Mouse (Mus musculus): ENCODE measurements at regions not wholly inside any gene's neighbourhood (a gene's known extent, or its start where the extent isn't known, plus 50 kb on each side); places are given as distances from the start of the nearest gene placed in this dataset.

DNA sequence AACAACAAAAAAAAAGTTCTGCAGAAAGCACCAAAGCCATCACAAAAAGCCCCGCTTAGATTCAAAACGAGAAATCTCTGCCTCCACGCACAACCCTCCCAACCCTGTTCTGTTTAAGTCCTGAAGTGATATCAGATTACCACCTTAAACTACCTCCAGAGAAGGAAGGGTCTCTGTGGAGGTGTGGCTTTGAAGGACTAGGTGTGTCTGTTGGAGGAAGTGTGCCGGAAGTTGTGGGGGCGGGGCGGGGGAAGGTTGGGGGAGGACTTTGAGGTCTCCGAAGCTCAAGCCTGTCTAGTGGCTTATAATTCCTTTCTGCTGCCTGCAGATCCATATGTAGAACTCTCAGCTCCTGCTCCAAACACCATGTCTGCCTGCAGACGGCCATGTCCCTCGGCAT is 173.6 kb downstream of the Mreg start:
- Histone ChIP-seq H3K36me3 (no peaks in the 10 kb centered on the region), H3K4me3 (no peak overlapping the region), H3K27ac (peak overlapping the region; percentile 17; the same call in 1 of the 2 replicates), H3K4me2 (replicated peaks) (peak overlapping the region; percentile 25; the same call in 1 of the 2 replicates), H3K9ac (no peak overlapping the region), H3K27me3 (no peaks in the 10 kb centered on the region), H3K9me3 (no peaks in the 10 kb centered on the region), H3K4me1 (peaks cover 7% of the 10 kb centered on the region; the same call in 1 of the 2 replicates)
- WGBS: 41% methylated on average over 9 of the region's 9 CpGs
- ATAC-seq (ENCODE audit: insufficient number of reproducible peaks, insufficient read depth, low FRiP score, low TSS enrichment): no peak

GRCm38 (mm10) chr1:72036600-72036999 is 175.5 kb downstream of the Mreg start:
- H3K9ac ChIP-seq: no peak overlapping the region
- peaks cover 7% of the 10 kb centered on the region; the same call in 1 of the 2 replicates for H3K4me1 ChIP-seq
- no peaks in the 10 kb centered on the region for H3K36me3 ChIP-seq
- no peaks in the 10 kb centered on the region for H3K9me3 ChIP-seq
- 57% methylated on average over 5 of the region's 5 CpGs for WGBS
- H3K27me3 ChIP-seq: no peaks in the 10 kb centered on the region
- no peak overlapping the region for H3K4me2 ChIP-seq (replicated peaks)
- H3K4me3 ChIP-seq: no peak overlapping the region
- H3K27ac ChIP-seq: no peak overlapping the region
- no peak for ATAC-seq (ENCODE audit: insufficient number of reproducible peaks, insufficient read depth, low FRiP score, low TSS enrichment)

- H3K9ac ChIP-seq: no peak overlapping the region
- peaks cover 7% of the 10 kb centered on the region; the same call in 1 of the 2 replicates for H3K4me1 ChIP-seq
- H3K4me2 ChIP-seq (replicated peaks): no peak overlapping the region
- H3K27me3 ChIP-seq: no peaks in the 10 kb centered on the region
- no peak overlapping the region for H3K27ac ChIP-seq
- 82% methylated on average over 5 of the region's 5 CpGs for WGBS
- H3K9me3 ChIP-seq: no peaks in the 10 kb centered on the region
- no peaks in the 10 kb centered on the region for H3K36me3 ChIP-seq
- no peak for ATAC-seq (ENCODE audit: insufficient number of reproducible peaks, insufficient read depth, low FRiP score, low TSS enrichment)
- H3K4me3 ChIP-seq: no peak overlapping the region
Measured at GRCm38 (mm10) chr1:72036141-72036540, 176.0 kb downstream of the Mreg start.

GRCm38 (mm10) chr1:72033941-72034340 is 178.2 kb downstream of the Mreg start:
- WGBS: 74% methylated on average over 2 of the region's 2 CpGs
- H3K9ac ChIP-seq: no peak overlapping the region
- H3K9me3 ChIP-seq: no peaks in the 10 kb centered on the region
- no peak overlapping the region for H3K27ac ChIP-seq
- H3K36me3 ChIP-seq: no peaks in the 10 kb centered on the region
- no peak overlapping the region for H3K4me3 ChIP-seq
- no peak overlapping the region for H3K4me2 ChIP-seq (replicated peaks)
- no peak for ATAC-seq (ENCODE audit: insufficient number of reproducible peaks, insufficient read depth, low FRiP score, low TSS enrichment)
- H3K27me3 ChIP-seq: no peaks in the 10 kb centered on the region
- peaks cover 7% of the 10 kb centered on the region; the same call in 1 of the 2 replicates for H3K4me1 ChIP-seq

- WGBS: 81% methylated on average over 4 of the region's 4 CpGs
- ATAC-seq (ENCODE audit: insufficient number of reproducible peaks, insufficient read depth, low FRiP score, low TSS enrichment): no peak
Measured at GRCm38 (mm10) chr1:72032214-72032613, 179.9 kb downstream of the Mreg start.

DNA sequence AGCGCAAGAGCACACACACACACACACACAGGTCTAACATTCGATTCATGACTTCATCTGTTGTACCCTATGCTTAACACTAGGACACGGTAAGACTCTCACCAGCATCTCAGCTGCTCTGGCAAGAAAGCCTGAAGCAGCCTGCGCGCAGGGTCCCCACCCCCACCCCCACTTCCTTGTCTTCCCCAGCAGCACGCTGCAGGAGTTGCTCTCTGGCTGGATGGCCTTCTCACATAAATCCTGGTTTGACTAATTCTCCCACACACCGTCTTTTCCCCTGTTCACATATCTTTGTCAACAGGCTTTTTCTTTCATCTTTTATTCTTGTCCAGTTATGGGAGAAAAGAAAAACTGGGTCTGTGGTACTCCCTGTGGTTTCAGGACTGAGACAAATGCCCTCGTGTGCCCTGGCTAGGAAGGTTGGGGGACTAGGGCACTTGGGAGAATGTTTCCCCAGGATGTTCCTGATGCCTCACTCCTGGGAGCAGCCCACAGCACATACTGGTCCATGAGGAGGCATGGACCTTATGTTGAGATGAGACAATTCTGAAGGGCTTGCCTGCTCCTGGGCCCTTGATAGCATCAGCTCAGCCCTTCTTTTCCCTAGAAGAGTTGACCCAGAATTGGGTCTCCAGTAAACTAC is 181.2 kb downstream of the Mreg start:
- no peak for ATAC-seq (ENCODE audit: insufficient number of reproducible peaks, insufficient read depth, low FRiP score, low TSS enrichment)
- 65% methylated on average over 8 of the region's 8 CpGs for WGBS

More at GRCm38 (mm10) chr1:72032214-72032613, 179.9 kb downstream of the Mreg start:
- Histone ChIP-seq H3K9me3 (no peaks in the 10 kb centered on the region), H3K4me2 (replicated peaks) (no peak overlapping the region), H3K27ac (no peak overlapping the region), H3K4me3 (no peak overlapping the region), H3K9ac (no peak overlapping the region), H3K36me3 (no peaks in the 10 kb centered on the region), H3K4me1 (peaks cover 3% of the 10 kb centered on the region; the same call in 1 of the 2 replicates), H3K27me3 (no peaks in the 10 kb centered on the region)

DNA sequence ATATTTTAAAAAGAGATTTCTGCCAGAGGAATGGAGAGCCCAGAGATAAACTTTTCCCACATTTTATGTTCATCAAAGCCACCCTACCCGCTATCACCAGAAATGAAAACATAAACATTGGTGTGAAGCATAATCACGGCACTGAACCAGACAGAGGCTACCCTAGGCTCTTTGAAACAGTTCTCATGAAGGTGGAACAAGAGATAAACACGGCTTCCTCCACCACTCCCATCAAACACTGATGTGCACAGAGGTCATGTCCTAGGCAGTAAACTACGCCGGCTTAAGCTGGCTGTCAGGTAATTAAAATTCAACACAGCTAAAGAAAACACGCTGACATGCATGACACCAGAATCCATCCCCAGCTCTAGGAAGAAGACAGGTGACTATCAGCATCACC is 182.5 kb downstream of the Mreg start:
- 84% methylated on average over 6 of the region's 6 CpGs for WGBS
- Histone ChIP-seq H3K9me3 (no peaks in the 10 kb centered on the region), H3K9ac (no peak overlapping the region), H3K27me3 (no peaks in the 10 kb centered on the region), H3K4me1 (no peaks in the 10 kb centered on the region), H3K4me3 (no peak overlapping the region), H3K36me3 (no peaks in the 10 kb centered on the region), H3K27ac (no peak overlapping the region), H3K4me2 (replicated peaks) (no peak overlapping the region)
- no peak for ATAC-seq (ENCODE audit: insufficient number of reproducible peaks, insufficient read depth, low FRiP score, low TSS enrichment)

More for the DNA sequence above, 181.2 kb downstream of the Mreg start:
- Histone ChIP-seq H3K27me3 (no peaks in the 10 kb centered on the region), H3K9ac (no peak overlapping the region), H3K4me3 (no peak overlapping the region), H3K4me1 (no peaks in the 10 kb centered on the region), H3K9me3 (no peaks in the 10 kb centered on the region), H3K36me3 (no peaks in the 10 kb centered on the region), H3K4me2 (replicated peaks) (no peak overlapping the region), H3K27ac (no peak overlapping the region)

- 85% methylated on average over 4 of the region's 4 CpGs for whole genome bisulfite sequencing
- Histone ChIP-seq H3K4me1 (no peaks in the 10 kb centered on the region), H3K4me2 (replicated peaks) (no peak overlapping the region), H3K9me3 (no peaks in the 10 kb centered on the region), H3K4me3 (no peak overlapping the region), H3K36me3 (no peaks in the 10 kb centered on the region), H3K27ac (no peak overlapping the region), H3K27me3 (no peaks in the 10 kb centered on the region), H3K9ac (no peak overlapping the region)
- no peak for ATAC-seq (ENCODE audit: insufficient number of reproducible peaks, insufficient read depth, low FRiP score, low TSS enrichment)
Measured at GRCm38 (mm10) chr1:72026861-72027260, 185.2 kb downstream of the Mreg start.

DNA sequence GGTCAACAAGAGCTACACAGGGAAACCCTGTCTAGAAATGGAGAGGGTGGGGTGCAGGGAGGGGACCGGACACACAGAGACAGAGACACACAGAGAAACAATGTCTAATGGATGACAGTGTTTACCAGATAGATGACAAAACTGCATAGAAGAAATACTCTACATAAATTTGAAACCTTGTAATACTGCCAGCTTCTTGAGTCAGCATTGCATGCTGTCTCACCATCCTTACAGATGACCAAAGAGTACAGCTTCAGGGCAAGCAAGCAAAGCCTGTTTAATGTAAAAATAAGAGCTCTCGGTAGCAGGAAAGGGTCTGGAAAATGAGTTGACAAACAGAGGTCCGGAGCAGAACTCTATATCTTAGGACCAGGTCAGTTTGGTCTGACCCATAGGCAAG is 189.5 kb downstream of the Mreg start:
- no peak overlapping the region for H3K9ac ChIP-seq
- ATAC-seq (ENCODE audit: insufficient number of reproducible peaks, insufficient read depth, low FRiP score, low TSS enrichment): no peak
- WGBS: 83% methylated on average over 3 of the region's 3 CpGs

DNA sequence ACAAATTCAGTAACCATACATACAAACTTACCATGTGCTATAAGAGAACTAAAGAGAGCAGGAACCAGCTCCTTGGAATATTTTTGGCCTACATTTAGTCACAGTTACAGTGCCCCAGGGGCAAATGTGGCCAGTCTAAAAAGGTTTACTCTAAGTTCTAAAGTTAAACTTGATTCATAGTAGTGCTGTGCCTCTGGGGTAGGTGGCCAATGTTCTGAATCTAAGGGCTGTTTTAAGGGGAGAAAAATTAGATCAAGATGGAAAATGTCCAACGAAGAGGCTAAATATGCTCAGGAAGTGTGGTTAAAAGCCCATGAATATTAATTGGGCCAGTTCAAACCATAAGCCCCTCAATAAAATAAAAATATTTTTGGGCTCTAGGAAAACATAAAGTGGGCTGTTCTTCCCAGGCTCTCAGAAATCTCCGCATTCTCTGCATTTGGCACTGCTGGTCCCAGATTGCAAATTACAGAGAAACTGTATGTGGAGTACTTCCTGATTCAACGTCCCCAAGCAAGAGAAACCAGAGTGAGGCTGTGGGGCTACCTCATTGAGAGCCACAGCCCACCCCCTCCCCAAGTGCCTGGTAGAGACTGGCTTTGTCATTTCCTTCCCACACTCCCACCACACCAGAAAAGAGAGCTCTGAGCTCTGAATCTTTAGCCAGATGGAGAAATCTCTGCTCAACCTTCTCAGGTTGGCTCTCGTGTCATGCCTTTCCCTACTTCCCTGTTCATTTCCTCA is 193.5 kb downstream of the Mreg start:
- Histone ChIP-seq H3K4me1 (peaks cover 15% of the 10 kb centered on the region), H3K4me3 (no peak overlapping the region), H3K9ac (no peak overlapping the region), H3K9me3 (no peaks in the 10 kb centered on the region), H3K4me2 (replicated peaks) (no peak overlapping the region), H3K27ac (peak overlapping the region; percentile 77), H3K27me3 (no peaks in the 10 kb centered on the region), H3K36me3 (no peaks in the 10 kb centered on the region)
- ATAC-seq (ENCODE audit: insufficient number of reproducible peaks, insufficient read depth, low FRiP score, low TSS enrichment): no peak; the same call in 1 of the 2 replicates
- 44% methylated on average over 4 of the region's 4 CpGs for WGBS

More for the DNA sequence above, 189.5 kb downstream of the Mreg start:
- H3K4me1 ChIP-seq: peaks cover 12% of the 10 kb centered on the region
- no peak overlapping the region for H3K4me2 ChIP-seq (replicated peaks)
- H3K36me3 ChIP-seq: no peaks in the 10 kb centered on the region
- no peaks in the 10 kb centered on the region for H3K27me3 ChIP-seq
- H3K4me3 ChIP-seq: no peak overlapping the region
- no peak overlapping the region for H3K27ac ChIP-seq
- no peaks in the 10 kb centered on the region for H3K9me3 ChIP-seq

GRCm38 (mm10) chr1:72017814-72018478 is 194.2 kb downstream of the Mreg start:
- ATAC-seq (ENCODE audit: insufficient number of reproducible peaks, insufficient read depth, low FRiP score, low TSS enrichment): peak; percentile 63; the same call in 1 of the 2 replicates
- Histone ChIP-seq H3K36me3 (no peaks in the 10 kb centered on the region), H3K9ac (no peak overlapping the region), H3K9me3 (no peaks in the 10 kb centered on the region), H3K4me3 (no peak overlapping the region), H3K4me2 (replicated peaks) (no peak overlapping the region), H3K27me3 (no peaks in the 10 kb centered on the region), H3K4me1 (peaks cover 15% of the 10 kb centered on the region), H3K27ac (peak overlapping the region; percentile 77)
- WGBS: 66% methylated on average over 1 of the region's 1 CpGs
